Mouse (Mus musculus): ENCODE measurements around the gene 4930449I24Rik. TPM values are rescaled to one million over a fixed set of nuclear protein-coding genes. Genes with fewer than 3 reads are reported as not detected.
"Not testable (repeated sequence)": the region's sequence is repeated elsewhere in the genome, so short reads cannot be mapped to it uniquely, and the experiment has no call there.

The 4930449I24Rik gene
- total RNA-seq (2012; rRNA removed) (not detected in 2 replicates), total RNA-seq (2014; rRNA removed) (not detected in 2 replicates), polyA plus RNA-seq (2012; ENCODE audit: insufficient read length, low read depth) (not detected in 2 replicates)

GRCm38 (mm10) chr5:146502099-146502498, at the start of gene 4930449I24Rik:
Gene 4930449I24Rik (plus strand): TSS chr5:146502399.
- DNase-seq (ENCODE audit: extremely low read depth); H3K27ac ChIP-seq (ENCODE audit: insufficient read depth, low read depth); H3K36me3 ChIP-seq (replicated peaks in 1 of 2; ENCODE audit: control insufficient read depth in 1 of 2, insufficient read depth in 1 of 2, low read length in 1 of 2); H3K4me3 ChIP-seq (replicated peaks in 1 of 3; ENCODE audit: low read depth in 2 of 3, low read length in 2 of 3, poor library complexity in 1 of 3); H3K27me3 ChIP-seq (replicated peaks); H3K79me2 ChIP-seq (replicated peaks; ENCODE audit: control insufficient read depth, extremely low read depth, insufficient read depth, poor library complexity, severe bottlenecking); H3K9me3 ChIP-seq (replicated peaks; ENCODE audit: low read length); H3K4me2 ChIP-seq (ENCODE audit: insufficient read depth, low read depth, poor library complexity, severe bottlenecking); H3K9ac ChIP-seq (ENCODE audit: insufficient read depth, low read depth); dilution Hi-C loops (cut with MboI; ENCODE audit: extremely low pct_ligation_motif_present, extremely low pct_unique_long_range_greater_than_20kb, low sequenced_read_pairs); in situ Hi-C loops (cut with MboI; ENCODE audit: low pct_ligation_motif_present, low pct_unique_long_range_greater_than_20kb, low sequenced_read_pairs); H3K4me1 ChIP-seq (ENCODE audit: control insufficient read depth in 1 of 2, insufficient read depth in 2 of 2): not testable (repeated sequence)

GRCm38 (mm10) chr5:146453556-146453955, 48.6 kb upstream of the 4930449I24Rik start:
- Histone ChIP-seq H3K4me3 (replicated peaks in 1 of 3; ENCODE audit: low read depth in 2 of 3, low read length in 2 of 3, poor library complexity in 1 of 3) (no peak overlapping the region), H3K9me3 (replicated peaks; ENCODE audit: low read length) (no peaks in the 10 kb centered on the region), H3K79me2 (replicated peaks; ENCODE audit: control insufficient read depth, extremely low read depth, insufficient read depth, poor library complexity, severe bottlenecking) (no peaks in the 10 kb centered on the region), H3K36me3 (replicated peaks in 1 of 2; ENCODE audit: control insufficient read depth in 1 of 2, insufficient read depth in 1 of 2, low read length in 1 of 2) (no peaks in the 10 kb centered on the region), H3K4me1 (ENCODE audit: control insufficient read depth in 1 of 2, insufficient read depth in 2 of 2) (no peaks in the 10 kb centered on the region; a peak in 1 of 4 replicates), H3K4me2 (ENCODE audit: insufficient read depth, low read depth, poor library complexity, severe bottlenecking) (no peak overlapping the region), H3K27me3 (replicated peaks) (peaks cover 48% of the 10 kb centered on the region), H3K27ac (ENCODE audit: insufficient read depth, low read depth) (no peak overlapping the region), H3K9ac (ENCODE audit: insufficient read depth, low read depth) (no peak overlapping the region)
- DNase-seq (ENCODE audit: extremely low read depth): no peak
- no peak for TF ChIP-seq SMC3 (IDR thresholded peaks at IDR 0.05; ENCODE audit: low read depth, low read length)
- no peak for TF ChIP-seq E2F4 (IDR thresholded peaks at IDR 0.05; ENCODE audit: insufficient replicate concordance, low read depth, low read length)
- TF ChIP-seq BHLHE40 (IDR thresholded peaks at IDR 0.05; ENCODE audit: low read depth, low read length): no peak
- no peak for TF ChIP-seq MAX (IDR thresholded peaks at IDR 0.05; ENCODE audit: low read length)
- no peak for TF ChIP-seq HCFC1 (IDR thresholded peaks at IDR 0.05; ENCODE audit: low read depth, low read length)
- TF ChIP-seq MXI1 (IDR thresholded peaks at IDR 0.05; ENCODE audit: low read depth, low read length): no peak
- no peak for TF ChIP-seq KAT2A (IDR thresholded peaks at IDR 0.05; ENCODE audit: insufficient replicate concordance, low read length)
- TF ChIP-seq RCOR1 (conservative IDR thresholded peaks at IDR 0.05; ENCODE audit: low read depth, low read length): no peak
- no peak for TF ChIP-seq MAFK (IDR thresholded peaks at IDR 0.05; ENCODE audit: insufficient replicate concordance, low read length)
- no peak for TF ChIP-seq PAX5 (IDR thresholded peaks at IDR 0.05; ENCODE audit: low read length)
- no peak for TF ChIP-seq MAZ (IDR thresholded peaks at IDR 0.05; ENCODE audit: low read depth, low read length)
- no peak for TF ChIP-seq JUND (conservative IDR thresholded peaks at IDR 0.05; ENCODE audit: low read depth, low read length)
- no peak for TF ChIP-seq CTCF (conservative IDR thresholded peaks at IDR 0.05 in 1 of 2, IDR thresholded peaks at IDR 0.05 in 1 of 2; ENCODE audit: low read depth in 2 of 2, low read length in 2 of 2)
- no peak for TF ChIP-seq GABPA (IDR thresholded peaks at IDR 0.05; ENCODE audit: insufficient replicate concordance, low read depth, low read length)
- TF ChIP-seq ZMIZ1 (IDR thresholded peaks at IDR 0.05; ENCODE audit: low read depth, low read length): no peak
- no peak for TF ChIP-seq SIN3A (IDR thresholded peaks at IDR 0.05; ENCODE audit: low read length)
- no peak for TF ChIP-seq ZC3H11A (IDR thresholded peaks at IDR 0.05; ENCODE audit: low read depth, low read length)
- TF ChIP-seq NRF1 (IDR thresholded peaks at IDR 0.05; ENCODE audit: low read depth, low read length): no peak
- TF ChIP-seq UBTF (IDR thresholded peaks at IDR 0.05; ENCODE audit: low read depth, low read length): no peak
- dilution Hi-C loops (cut with MboI; ENCODE audit: extremely low pct_ligation_motif_present, extremely low pct_unique_long_range_greater_than_20kb, low sequenced_read_pairs) (no loop called here), in situ Hi-C loops (cut with MboI; ENCODE audit: low pct_ligation_motif_present, low pct_unique_long_range_greater_than_20kb, low sequenced_read_pairs) (loop anchor here (25.0 kb wide), 1 partner anchor 266 kb away; the partner anchor contains the start of gene 1700001J03Rik)
